Mouse (Mus musculus): ENCODE measurements around the gene Max. TPM values are rescaled to one million over a fixed set of nuclear protein-coding genes. Genes with fewer than 3 reads are reported as not detected.
A peak's percentile ranks its signal among the peaks of the same experiment; 100 is the strongest.

Gene Max
- 10 to 100 TPM; 59.7 to 80.7 TPM for total RNA-seq (2021)
- 14.5 and 21.1 TPM in 2 replicates for polyA plus RNA-seq (2012; rRNA removed)
- long read RNA-seq, transcript Max-201 (4 exons, 1,926 nt), result major isoform, 10 of 14 reads
- long read RNA-seq, partial matches to known transcripts, result 0 of 14 reads
- long read RNA-seq, other reads (novel, unspliced or antisense), result 1 of 14 reads

- peak; percentile 100 for DNase-seq
Observed at GRCm38 (mm10) chr12:76961932-76962891, at the start of gene Max. Gene Max (minus strand): TSS chr12:76962201.

DNA sequence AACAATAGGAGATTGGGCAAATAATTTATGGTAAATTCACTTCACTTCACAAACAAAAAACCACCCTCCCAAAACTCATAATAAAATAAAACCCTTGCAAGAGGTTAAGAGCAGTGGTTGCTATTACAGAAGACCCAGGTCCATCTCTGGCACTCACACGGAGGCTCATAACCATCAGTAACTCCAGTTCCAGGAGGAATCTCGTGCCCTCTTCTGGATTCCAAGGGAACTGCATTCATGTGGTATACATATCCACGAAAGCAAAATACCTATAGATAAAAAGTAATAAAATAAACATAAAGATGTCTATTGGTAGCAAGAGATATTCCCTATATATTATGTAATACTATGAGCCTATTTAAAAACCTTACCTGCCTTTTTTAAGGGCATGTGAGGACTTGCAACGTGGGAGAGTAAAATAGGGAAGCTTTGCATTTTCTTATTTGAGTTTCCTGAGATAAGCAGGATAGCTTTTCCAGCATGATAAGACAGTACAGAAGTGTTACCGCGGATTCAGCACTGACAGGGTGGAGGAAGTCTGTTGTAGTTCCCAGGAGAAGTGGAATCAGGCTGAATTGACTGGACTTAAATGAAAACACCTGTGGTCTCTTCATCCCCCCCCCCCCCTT is 49.2 kb upstream of the Max start:
- DNase-seq, result no peak

- DNase-seq, result peak; percentile 12
Observed at GRCm38 (mm10) chr12:77009202-77010030, 47.4 kb upstream of the Max start.

DNA sequence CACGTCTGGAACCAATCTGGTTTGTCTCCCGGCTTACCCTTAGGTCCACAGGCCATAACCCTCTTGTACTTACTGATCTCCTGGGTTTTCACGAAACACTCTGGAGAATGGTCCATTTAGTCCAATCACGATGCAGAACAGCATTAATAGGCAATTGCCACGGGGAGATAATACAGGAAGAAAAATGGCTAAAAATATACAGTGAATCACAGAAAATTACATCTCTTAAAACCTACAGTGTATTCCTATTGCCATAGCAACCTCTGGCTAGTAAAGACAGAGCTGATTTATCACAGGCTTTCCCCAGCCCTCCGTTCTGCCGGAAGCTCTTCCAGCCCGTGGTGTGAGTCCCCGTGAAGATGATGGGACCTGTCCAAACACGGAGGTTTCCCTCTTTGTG is 42.9 kb upstream of the Max start:
- DNase-seq, result no peak

GRCm38 (mm10) chr12:77002551-77003228 is 40.7 kb upstream of the Max start:
- no peak for DNase-seq

GRCm38 (mm10) chr12:77001312-77001711 is 39.3 kb upstream of the Max start:
- no peak for DNase-seq

- peak; percentile 44 for DNase-seq
Observed at GRCm38 (mm10) chr12:77000705-77001284, 38.8 kb upstream of the Max start.

- DNase-seq, result peak; percentile 48
Observed at GRCm38 (mm10) chr12:77000096-77000704, 38.2 kb upstream of the Max start.

- DNase-seq, result no peak
Observed at GRCm38 (mm10) chr12:76994766-76995165, 32.8 kb upstream of the Max start.

DNA sequence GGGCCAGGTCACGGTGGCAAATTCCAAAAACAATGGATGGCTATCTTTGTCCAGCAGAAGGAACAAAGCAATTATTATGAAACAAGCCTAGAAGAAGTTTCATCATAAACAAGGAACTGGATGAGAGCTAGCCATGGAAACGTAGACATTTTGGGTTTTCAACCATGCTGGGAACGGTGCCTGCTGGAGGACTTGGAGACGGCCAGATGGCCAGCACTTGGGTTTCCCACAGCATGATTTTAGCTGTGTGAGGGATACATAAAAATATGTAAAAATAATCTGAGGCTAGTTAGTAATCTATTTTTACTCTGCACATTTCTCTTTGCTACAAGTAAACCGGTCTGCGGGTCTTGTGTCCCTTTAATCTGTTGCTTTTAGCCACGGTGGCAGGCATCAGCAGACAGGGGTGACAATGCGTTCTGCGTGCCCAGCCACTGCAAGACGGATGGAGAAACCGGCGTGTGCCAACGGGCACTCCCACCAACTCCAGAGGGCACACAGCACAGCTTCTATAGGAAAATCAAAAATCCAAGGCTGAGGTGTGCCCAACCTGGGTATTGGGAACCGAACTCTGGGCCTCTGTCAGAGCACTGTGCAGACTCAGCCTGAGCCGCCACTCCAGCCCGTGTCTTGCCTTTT is 31.0 kb upstream of the Max start:
- no peak for DNase-seq

DNA sequence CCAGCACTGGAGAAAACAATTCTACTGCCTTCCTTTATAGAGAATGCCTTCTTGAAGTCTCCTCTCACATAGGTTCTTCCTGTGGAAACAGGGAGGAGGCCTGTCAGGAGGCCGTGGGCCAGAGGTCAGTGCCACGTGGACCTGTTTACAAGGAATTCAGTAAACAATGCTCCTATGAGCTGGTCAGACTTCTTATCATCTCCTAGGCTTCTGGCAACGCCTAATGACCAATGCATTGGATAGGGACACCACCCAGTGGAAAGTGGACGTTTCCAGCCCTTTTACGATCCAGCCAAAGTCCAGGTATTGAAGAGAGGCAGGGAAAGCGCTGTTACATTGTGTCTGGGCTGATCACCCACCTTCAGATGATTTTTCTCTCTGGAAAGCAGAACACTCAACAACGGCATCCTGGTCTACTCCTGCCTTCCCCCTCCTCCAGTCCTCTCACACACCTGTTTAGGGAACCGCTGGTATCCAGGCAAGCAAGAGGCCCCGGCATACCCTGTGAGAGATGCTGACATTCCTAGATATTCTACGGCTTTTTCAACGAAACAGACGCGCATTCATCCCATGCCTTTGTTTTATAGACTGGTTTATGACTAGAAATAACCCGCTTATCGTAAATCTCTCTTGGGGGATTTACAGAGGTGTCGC is 20.9 kb upstream of the Max start:
- DNase-seq, result no peak

- no peak for DNase-seq
Observed at GRCm38 (mm10) chr12:76979530-76979929, 17.5 kb upstream of the Max start.

GRCm38 (mm10) chr12:76972669-76973068 is 10.7 kb upstream of the Max start:
- no peak for DNase-seq

- DNase-seq, result no peak
Observed at GRCm38 (mm10) chr12:76972241-76972640, 10.2 kb upstream of the Max start.

DNA sequence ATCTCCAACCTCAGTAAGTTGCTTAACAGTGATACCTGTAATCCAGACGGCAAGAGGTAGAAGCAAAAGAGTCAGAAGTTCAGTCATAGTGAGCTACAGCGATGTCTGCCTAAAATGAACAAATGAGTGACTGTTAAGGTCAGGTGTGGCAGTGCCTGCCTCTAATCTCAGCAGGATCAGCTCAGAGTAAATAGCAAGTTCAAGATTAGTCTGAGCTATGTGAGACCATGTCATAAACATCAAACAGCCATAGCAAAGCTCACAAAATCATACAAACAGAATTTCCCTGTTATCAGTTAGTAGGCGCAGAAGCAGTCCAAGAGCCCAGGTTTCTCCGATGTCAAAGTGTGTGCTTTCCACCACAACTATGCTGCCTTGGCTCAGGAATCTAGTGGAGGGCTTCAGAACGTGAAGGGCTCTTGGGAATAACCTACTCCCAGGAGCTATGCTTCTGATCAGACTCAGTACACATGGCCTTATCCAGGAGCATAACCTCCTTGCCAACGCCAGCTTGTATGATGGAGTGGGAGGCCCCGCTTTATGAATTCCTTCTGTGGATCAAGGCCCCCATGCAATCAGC is 9.7 kb upstream of the Max start:
- DNase-seq, result no peak

GRCm38 (mm10) chr12:76965876-76966275 is 3.9 kb upstream of the Max start:
- DNase-seq, result no peak

- DNase-seq, result no peak
Observed at GRCm38 (mm10) chr12:76965089-76965488, 3.1 kb upstream of the Max start.

- DNase-seq, result no peak
Observed at GRCm38 (mm10) chr12:76961052-76961931, 709 bp downstream of the Max start.
